ENCODE assay signal across 19 mouse cellular contexts in genomic region chr16:46848755-46849154, GRCm38 (mm10).
A peak's percentile ranks its signal among the peaks of the same experiment; 100 is the strongest.
DNase-seq lines count a peak whose midpoint lies in the region; ATAC-seq and TF ChIP-seq lines count a peak whose summit lies in the region.
"Had no signal": no experiment of that assay in that cellular context is flagged by ENCODE, and none has a peak within 500 bp of the region (broad histone marks: within the 10 kb centered on the region; RNA-seq: fewer than 3 reads in every experiment).

No protein-coding gene starts in this region.

- no peak for TF ChIP-seq EP300 in liver, postnatal 0 days (IDR thresholded peaks at IDR 0.05; ENCODE audit: low read depth)

- no peaks in the 10 kb centered on the region for H3K9me3 ChIP-seq in liver, postnatal 0 days (ENCODE audit: low read length)
- H3K9me3 ChIP-seq in liver, embryonic 11.5 days (ENCODE audit: control insufficient read depth, low read length): no peaks in the 10 kb centered on the region; the same call in 1 of the 2 replicates
- H3K9me3 ChIP-seq in intestine, embryonic 16.5 days (ENCODE audit: control insufficient read depth, low read length): no peaks in the 10 kb centered on the region
- H3K9me3 ChIP-seq: embryonic facial prominence, embryonic 10.5 days; embryonic facial prominence, embryonic 12.5 days; forebrain, embryonic 13.5 days; forebrain, embryonic 15.5 days had no signal

- no peak overlapping the region for H3K9ac ChIP-seq in liver, postnatal 0 days (replicated peaks)
- no peak overlapping the region for H3K9ac ChIP-seq in liver, embryonic 11.5 days (ENCODE audit: low read depth, low read length)
- H3K9ac ChIP-seq in intestine, embryonic 16.5 days (ENCODE audit: low read depth, low read length): no peak overlapping the region
- H3K9ac ChIP-seq: embryonic facial prominence, embryonic 12.5 days; forebrain, embryonic 13.5 days; forebrain, embryonic 15.5 days; forebrain, postnatal 0 days had no signal

- no peak for ATAC-seq in liver, postnatal 0 days
- no peak for ATAC-seq in liver, embryonic 11.5 days (replicated peaks; ENCODE audit: low FRiP score)
- ATAC-seq in intestine, embryonic 16.5 days: peak; percentile 47; the same call in 1 of the 2 replicates
- ATAC-seq: forebrain, embryonic 15.5 days; forebrain, postnatal 0 days had no signal

- peaks cover 2% of the 10 kb centered on the region; the same call in 1 of the 2 replicates for H3K4me1 ChIP-seq in liver, postnatal 0 days (ENCODE audit: insufficient read depth)
- no peaks in the 10 kb centered on the region for H3K4me1 ChIP-seq in liver, embryonic 11.5 days (replicated peaks; ENCODE audit: control insufficient read depth, insufficient read depth, low read length)
- H3K4me1 ChIP-seq in intestine, embryonic 16.5 days (ENCODE audit: control insufficient read depth, insufficient read depth, low read length): 0 out of 2 replicates have a peak, but pooled peaks cover 3% of the 10 kb centered on the region
- H3K4me1 ChIP-seq: embryonic facial prominence, embryonic 10.5 days; embryonic facial prominence, embryonic 12.5 days had no signal

- no peak overlapping the region for H3K4me2 ChIP-seq in liver, postnatal 0 days (ENCODE audit: low read depth, low read length)
- H3K4me2 ChIP-seq in liver, embryonic 11.5 days: no peak overlapping the region
- 0 out of 2 replicates have a peak overlapping the region, but pooled peaks have one; percentile 9 for H3K4me2 ChIP-seq in intestine, embryonic 16.5 days (ENCODE audit: low read depth, low read length)
- H3K4me2 ChIP-seq: embryonic facial prominence, embryonic 12.5 days; forebrain, embryonic 13.5 days; forebrain, embryonic 15.5 days had no signal

- H3K27ac ChIP-seq in liver, postnatal 0 days (ENCODE audit: low read depth): peak overlapping the region; percentile 69
- no peak overlapping the region for H3K27ac ChIP-seq in liver, embryonic 11.5 days (ENCODE audit: low read depth, low read length)
- H3K27ac ChIP-seq in intestine, embryonic 16.5 days (ENCODE audit: low read length): no peak overlapping the region
- H3K27ac ChIP-seq: embryonic facial prominence, embryonic 10.5 days; embryonic facial prominence, embryonic 12.5 days; forebrain, embryonic 13.5 days; forebrain, embryonic 15.5 days had no signal

- DNase-seq in liver, postnatal 0 days: no peak
- DNase-seq in liver, embryonic 11.5 days (ENCODE audit: low spot score): no peak
- DNase-seq in yolk sac, embryonic 10.5 days (ENCODE audit: low spot score): peak; percentile 12
- DNase-seq in left cerebral cortex, adult 8-10 months (ENCODE audit: low spot score in 2 of 2): no peak
- DNase-seq in embryo, embryonic 11 days: no peak
- DNase-seq: adrenal gland, adult 2 months; adrenal gland, postnatal 10 days; adrenal gland, postnatal 36 days; cerebellum, adult 18-20 months; cerebellum, adult 8-10 months; cerebellum, adult 9-11 months; cerebellum, postnatal 14 days; cerebellum, postnatal 36 days; forebrain, postnatal 0 days had no signal

- H3K27me3 ChIP-seq in liver, postnatal 0 days (ENCODE audit: insufficient read depth, low read length): no peaks in the 10 kb centered on the region
- H3K27me3 ChIP-seq in liver, embryonic 11.5 days (replicated peaks; ENCODE audit: control insufficient read depth, insufficient read depth, low read length): no peaks in the 10 kb centered on the region
- H3K27me3 ChIP-seq in intestine, embryonic 16.5 days (replicated peaks; ENCODE audit: control insufficient read depth, insufficient read depth, low read length): no peaks in the 10 kb centered on the region
- H3K27me3 ChIP-seq: embryonic facial prominence, embryonic 12.5 days; forebrain, embryonic 13.5 days; forebrain, embryonic 15.5 days had no signal

- no peaks in the 10 kb centered on the region for H3K36me3 ChIP-seq in liver, postnatal 0 days (replicated peaks; ENCODE audit: insufficient read depth, low read length)
- H3K36me3 ChIP-seq in liver, embryonic 11.5 days (ENCODE audit: control insufficient read depth, insufficient read depth, low read length): no peaks in the 10 kb centered on the region
- H3K36me3 ChIP-seq in intestine, embryonic 16.5 days (ENCODE audit: control insufficient read depth, insufficient read depth, low read length): no peaks in the 10 kb centered on the region
- H3K36me3 ChIP-seq: embryonic facial prominence, embryonic 10.5 days; embryonic facial prominence, embryonic 12.5 days; forebrain, embryonic 15.5 days had no signal

- H3K4me3 ChIP-seq in liver, postnatal 0 days (ENCODE audit: low read depth, low read length): no peak overlapping the region
- no peak overlapping the region for H3K4me3 ChIP-seq in liver, embryonic 11.5 days (ENCODE audit: low read depth, low read length)
- H3K4me3 ChIP-seq in intestine, embryonic 16.5 days (ENCODE audit: low read length): no peak overlapping the region
- H3K4me3 ChIP-seq: embryonic facial prominence, embryonic 10.5 days; embryonic facial prominence, embryonic 12.5 days; forebrain, embryonic 13.5 days; forebrain, embryonic 15.5 days had no signal

- TF ChIP-seq CTCF in liver, postnatal 0 days (IDR thresholded peaks at IDR 0.05; ENCODE audit: low read depth): no peak
